8 mouse cellular contexts compared by ENCODE assay signal in the genomic region with DNA sequence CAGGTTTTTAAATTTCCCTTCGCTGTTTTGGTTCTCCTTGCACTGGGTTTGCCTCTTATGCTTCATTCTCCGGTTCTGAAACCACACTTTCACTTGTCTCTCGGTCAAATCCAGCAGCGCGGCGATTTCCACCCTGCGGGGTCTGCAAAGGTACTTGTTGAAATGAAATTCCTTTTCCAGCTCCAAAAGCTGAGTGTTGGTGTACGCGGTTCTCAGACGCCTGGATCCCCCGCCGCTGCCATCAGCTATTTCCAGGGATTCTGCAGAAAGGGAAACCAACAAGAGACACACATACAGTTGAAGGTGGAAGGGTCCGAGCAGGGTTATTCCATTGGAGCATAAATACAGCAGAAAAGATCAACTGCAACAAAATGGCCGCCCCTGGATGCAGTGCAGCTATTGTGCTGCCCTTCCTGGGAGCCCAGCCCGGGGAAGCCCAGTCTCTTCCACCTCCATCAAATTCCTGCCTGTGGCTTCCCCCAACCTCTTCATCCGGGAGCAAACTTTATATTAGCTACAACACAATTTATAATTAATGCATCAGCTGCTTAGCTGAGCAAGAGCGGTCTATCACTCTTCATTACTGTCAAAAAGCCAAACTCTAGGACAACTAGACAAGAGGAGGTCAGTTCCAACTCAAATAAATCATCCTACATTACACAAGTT. TPM values are rescaled to one million over a fixed set of nuclear protein-coding genes. Genes with fewer than 3 reads are reported as not detected.
A peak's percentile ranks its signal among the peaks of the same experiment; 100 is the strongest.
DNase-seq lines count a peak whose midpoint lies in the region; ATAC-seq and TF ChIP-seq lines count a peak whose summit lies in the region.

No protein-coding gene starts in this region.

- no peak overlapping the region for H3K9ac ChIP-seq in forebrain, embryonic 11.5 days (ENCODE audit: low read length)
- no peak overlapping the region for H3K9ac ChIP-seq in forebrain, embryonic 12.5 days
- no peak overlapping the region for H3K9ac ChIP-seq in limb, embryonic 14.5 days (ENCODE audit: low read depth, low read length, severe bottlenecking)

- peaks cover 96% of the 10 kb centered on the region for H3K27me3 ChIP-seq in forebrain, embryonic 11.5 days (ENCODE audit: control insufficient read depth, insufficient read depth, low read length)
- H3K27me3 ChIP-seq in forebrain, embryonic 12.5 days, result peaks cover 97% of the 10 kb centered on the region
- H3K27me3 ChIP-seq in limb, embryonic 14.5 days (ENCODE audit: control insufficient read depth, insufficient read depth, low read length), result peaks cover 86% of the 10 kb centered on the region

- WGBS in forebrain, embryonic 11.5 days, result 1% methylated on average over 17 of the region's 17 CpGs
- WGBS in forebrain, embryonic 12.5 days, result under 1% methylated on average over 17 of the region's 17 CpGs
- WGBS in limb, embryonic 14.5 days, result 25% methylated on average over 17 of the region's 17 CpGs

- no peak overlapping the region for H3K4me3 ChIP-seq in forebrain, embryonic 11.5 days (ENCODE audit: low read depth, low read length)
- H3K4me3 ChIP-seq in forebrain, embryonic 12.5 days (replicated peaks), result no peak overlapping the region
- H3K4me3 ChIP-seq in limb, embryonic 14.5 days (replicated peaks; ENCODE audit: low read length), result 0 out of 2 replicates have a peak overlapping the region, but pooled peaks have one; percentile 3

- ATAC-seq in forebrain, embryonic 11.5 days (replicated peaks; ENCODE audit: low FRiP score), result no peak
- no peak for ATAC-seq in forebrain, embryonic 12.5 days (ENCODE audit: low FRiP score)
- ATAC-seq in limb, embryonic 14.5 days (ENCODE audit: low FRiP score, low read depth), result no peak
- ATAC-seq in megakaryocyte-erythroid progenitor cell, adult 5-6 weeks (replicated peaks; ENCODE audit: low FRiP score, low TSS enrichment, poor library complexity, severe bottlenecking), result no peak

- H3K4me1 ChIP-seq in forebrain, embryonic 11.5 days (replicated peaks; ENCODE audit: control insufficient read depth, insufficient read depth, low read length), result peaks cover 8% of the 10 kb centered on the region
- H3K4me1 ChIP-seq in forebrain, embryonic 12.5 days, result peaks cover 9% of the 10 kb centered on the region
- H3K4me1 ChIP-seq in limb, embryonic 14.5 days (ENCODE audit: control insufficient read depth, insufficient read depth, low read length), result peaks cover 33% of the 10 kb centered on the region

- peak; percentile 65 for DNase-seq in forebrain, embryonic 11.5 days (ENCODE audit: low spot score)
- DNase-seq in testis, postnatal 10 days (ENCODE audit: low spot score), result peak; percentile 42
- no peak for DNase-seq in testis, postnatal 14 days (ENCODE audit: low spot score)
- no peak for DNase-seq in limb, embryonic 14.5 days (ENCODE audit: low spot score)
- peak; percentile 38 for DNase-seq in yolk sac, embryonic 10.5 days (ENCODE audit: low spot score)
- no peak for DNase-seq in layer of hippocampus, postnatal 10 days (ENCODE audit: low spot score in 2 of 2)

- TF ChIP-seq POLR2A in limb, embryonic 14.5 days (IDR thresholded peaks at IDR 0.05; ENCODE audit: borderline replicate concordance, extremely low read depth, insufficient read depth, insufficient read length), result no peak

- H3K27ac ChIP-seq in forebrain, embryonic 11.5 days (ENCODE audit: low read depth, low read length), result no peak overlapping the region
- H3K27ac ChIP-seq in forebrain, embryonic 12.5 days, result no peak overlapping the region
- H3K27ac ChIP-seq in limb, embryonic 14.5 days (replicated peaks; ENCODE audit: low read depth, low read length), result no peak overlapping the region

- H3K4me2 ChIP-seq in forebrain, embryonic 11.5 days (ENCODE audit: low read depth, low read length, severe bottlenecking), result no peak overlapping the region
- no peak overlapping the region for H3K4me2 ChIP-seq in forebrain, embryonic 12.5 days
- H3K4me2 ChIP-seq in limb, embryonic 14.5 days (replicated peaks; ENCODE audit: low read depth, low read length, severe bottlenecking), result peak overlapping the region; percentile 40

- H3K9me3 ChIP-seq in forebrain, embryonic 11.5 days (ENCODE audit: control insufficient read depth, low read length), result no peaks in the 10 kb centered on the region
- no peaks in the 10 kb centered on the region for H3K9me3 ChIP-seq in forebrain, embryonic 12.5 days
- no peaks in the 10 kb centered on the region for H3K9me3 ChIP-seq in limb, embryonic 14.5 days (ENCODE audit: control insufficient read depth, low read length)

- no peaks in the 10 kb centered on the region for H3K36me3 ChIP-seq in forebrain, embryonic 11.5 days (ENCODE audit: control insufficient read depth, insufficient read depth, low read length)
- H3K36me3 ChIP-seq in forebrain, embryonic 12.5 days (replicated peaks), result no peaks in the 10 kb centered on the region
- H3K36me3 ChIP-seq in limb, embryonic 14.5 days (ENCODE audit: control insufficient read depth, insufficient read depth, low read length), result peaks cover 2% of the 10 kb centered on the region; the same call in 1 of the 2 replicates

RNA-seq across cellular contexts. Expression of gene Hoxa2, which starts 1.1 kb away (rescaled TPM):
- polyA plus RNA-seq in forebrain, embryonic 11.5 days (2014; fragmentation: Nextera tagmentation; extraction: Ambion mirVana), result not detected in 2 replicates
- polyA plus RNA-seq in forebrain, embryonic 12.5 days (2016; fragmentation: Nextera tagmentation; extraction: Ambion mirVana), result not detected in 2 replicates
- polyA plus RNA-seq in limb, embryonic 14.5 days (2012; rRNA removed), result 3.1 and 3.6 TPM in 2 replicates
- polyA plus RNA-seq in limb, embryonic 14.5 days (2014; fragmentation: Nextera tagmentation; extraction: Ambion mirVana), result 0.80 and 1.0 TPM in 2 replicates
- total RNA-seq in layer of hippocampus, postnatal 10 days (2021), result not detected
- 1.4 TPM in 1 of 2 replicates, not detected in the other for total RNA-seq in megakaryocyte-erythroid progenitor cell, adult 5-6 weeks (2014; fragmentation: Nextera tagmentation)
- total RNA-seq in megakaryocyte-erythroid progenitor cell, adult 5-6 weeks (2017), result not detected in 2 replicates

RNA-seq across cellular contexts. Expression of gene Hoxa1, which starts 5.4 kb away (rescaled TPM):
- polyA plus RNA-seq in forebrain, embryonic 11.5 days (2014; fragmentation: Nextera tagmentation; extraction: Ambion mirVana), result 0.43 TPM in 1 of 2 replicates, not detected in the other
- polyA plus RNA-seq in forebrain, embryonic 12.5 days (2016; fragmentation: Nextera tagmentation; extraction: Ambion mirVana), result 0.19 and 0.31 TPM in 2 replicates
- 1.4 and 1.6 TPM in 2 replicates for polyA plus RNA-seq in limb, embryonic 14.5 days (2012; rRNA removed)
- polyA plus RNA-seq in limb, embryonic 14.5 days (2014; fragmentation: Nextera tagmentation; extraction: Ambion mirVana), result 1.4 and 1.7 TPM in 2 replicates
- not detected for total RNA-seq in layer of hippocampus, postnatal 10 days (2021)
- not detected in 2 replicates for total RNA-seq in megakaryocyte-erythroid progenitor cell, adult 5-6 weeks (2014; fragmentation: Nextera tagmentation)
- 0.34 TPM in 1 of 2 replicates, not detected in the other for total RNA-seq in megakaryocyte-erythroid progenitor cell, adult 5-6 weeks (2017)

RNA-seq across cellular contexts. Expression of gene 5730596B20Rik, which starts 13.8 kb away (rescaled TPM):
- polyA plus RNA-seq in forebrain, embryonic 11.5 days (2014; fragmentation: Nextera tagmentation; extraction: Ambion mirVana), result not detected in 2 replicates
- not detected in 2 replicates for polyA plus RNA-seq in forebrain, embryonic 12.5 days (2016; fragmentation: Nextera tagmentation; extraction: Ambion mirVana)
- 0.27 and 0.44 TPM in 2 replicates for polyA plus RNA-seq in limb, embryonic 14.5 days (2012; rRNA removed)
- polyA plus RNA-seq in limb, embryonic 14.5 days (2014; fragmentation: Nextera tagmentation; extraction: Ambion mirVana), result 0.29 and 0.70 TPM in 2 replicates
- not detected for total RNA-seq in layer of hippocampus, postnatal 10 days (2021)
- total RNA-seq in megakaryocyte-erythroid progenitor cell, adult 5-6 weeks (2014; fragmentation: Nextera tagmentation), result not detected in 2 replicates
- total RNA-seq in megakaryocyte-erythroid progenitor cell, adult 5-6 weeks (2017), result not detected in 2 replicates

RNA-seq across cellular contexts. Expression of gene Hoxa4, which starts 28.1 kb away (rescaled TPM):
- not detected in 2 replicates for polyA plus RNA-seq in forebrain, embryonic 11.5 days (2014; fragmentation: Nextera tagmentation; extraction: Ambion mirVana)
- not detected in 2 replicates for polyA plus RNA-seq in forebrain, embryonic 12.5 days (2016; fragmentation: Nextera tagmentation; extraction: Ambion mirVana)
- 2.2 and 2.8 TPM in 2 replicates for polyA plus RNA-seq in limb, embryonic 14.5 days (2012; rRNA removed)
- polyA plus RNA-seq in limb, embryonic 14.5 days (2014; fragmentation: Nextera tagmentation; extraction: Ambion mirVana), result 0.57 and 1.0 TPM in 2 replicates
- not detected for total RNA-seq in layer of hippocampus, postnatal 10 days (2021)
- total RNA-seq in megakaryocyte-erythroid progenitor cell, adult 5-6 weeks (2014; fragmentation: Nextera tagmentation), result 1.9 and 2.2 TPM in 2 replicates
- total RNA-seq in megakaryocyte-erythroid progenitor cell, adult 5-6 weeks (2017), result 0.46 and 0.66 TPM in 2 replicates

RNA-seq across cellular contexts. Expression of gene Hoxa5, which starts 40.9 kb away (rescaled TPM):
- not detected in 2 replicates for polyA plus RNA-seq in forebrain, embryonic 11.5 days (2014; fragmentation: Nextera tagmentation; extraction: Ambion mirVana)
- not detected in 2 replicates for polyA plus RNA-seq in forebrain, embryonic 12.5 days (2016; fragmentation: Nextera tagmentation; extraction: Ambion mirVana)
- polyA plus RNA-seq in limb, embryonic 14.5 days (2012; rRNA removed), result 11.0 and 12.3 TPM in 2 replicates
- 3.4 and 3.8 TPM in 2 replicates for polyA plus RNA-seq in limb, embryonic 14.5 days (2014; fragmentation: Nextera tagmentation; extraction: Ambion mirVana)
- total RNA-seq in layer of hippocampus, postnatal 10 days (2021), result not detected
- total RNA-seq in megakaryocyte-erythroid progenitor cell, adult 5-6 weeks (2014; fragmentation: Nextera tagmentation), result 1.1 and 2.6 TPM in 2 replicates
- total RNA-seq in megakaryocyte-erythroid progenitor cell, adult 5-6 weeks (2017), result 0.56 and 0.76 TPM in 2 replicates

Comparison
In these comparisons a context has a peak if more than half of its experiments do, and no peak if none do; other contexts are left out.
1. DNase-seq: peak in forebrain, embryonic 11.5 days (single experiment), testis, postnatal 10 days (single experiment) and yolk sac, embryonic 10.5 days (single experiment); none in testis, postnatal 14 days (single experiment), limb, embryonic 14.5 days (single experiment) and layer of hippocampus, postnatal 10 days (0 of 2).